Mouse (Mus musculus): ENCODE data around the gene Ccdc40.
"Not testable (repeated sequence)": the region's sequence is repeated elsewhere in the genome, so short reads cannot be mapped to it uniquely, and the experiment has no call there.

Ccdc40 gene

GRCm38 (mm10) chr11:119287207-119287992 is 59.0 kb downstream of the Ccdc40 start:
- DNase-seq, result no peak

DNA sequence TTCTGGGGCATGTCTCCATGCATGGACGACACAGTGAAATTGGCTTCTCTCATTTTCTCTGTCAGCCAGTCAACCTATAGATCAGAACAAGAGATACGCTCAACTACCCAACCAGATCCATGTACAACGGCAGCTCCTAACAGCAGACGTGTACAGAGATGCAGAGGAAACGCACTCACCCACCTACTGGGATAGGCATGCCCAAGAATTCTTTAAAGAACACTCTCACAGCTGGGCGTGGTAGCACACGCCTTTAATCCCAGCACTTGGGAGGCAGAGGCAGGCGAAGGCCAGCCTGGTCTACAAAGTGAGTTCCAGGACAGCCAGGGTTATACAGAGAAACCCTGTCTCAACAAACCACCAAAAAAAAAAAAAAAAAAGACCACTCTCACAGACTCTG is 64.5 kb downstream of the Ccdc40 start:
- DNase-seq, result not testable (repeated sequence)

GRCm38 (mm10) chr11:119297996-119298395 is 69.6 kb downstream of the Ccdc40 start:
- no peak for DNase-seq

- no peak for DNase-seq
Observed at GRCm38 (mm10) chr11:119298917-119299316, 70.5 kb downstream of the Ccdc40 start.

- peak; percentile 96 for DNase-seq
Observed at GRCm38 (mm10) chr11:119299391-119300245, 71.2 kb downstream of the Ccdc40 start, which contains the start of gene Eif4a3. Gene Eif4a3, minus strand, starts transcription at chr11:119300089.

- no peak for DNase-seq
Observed at GRCm38 (mm10) chr11:119300246-119300935, 72.0 kb downstream of the Ccdc40 start.

- no peak for DNase-seq
Observed at GRCm38 (mm10) chr11:119300986-119301385, 72.6 kb downstream of the Ccdc40 start.

DNA sequence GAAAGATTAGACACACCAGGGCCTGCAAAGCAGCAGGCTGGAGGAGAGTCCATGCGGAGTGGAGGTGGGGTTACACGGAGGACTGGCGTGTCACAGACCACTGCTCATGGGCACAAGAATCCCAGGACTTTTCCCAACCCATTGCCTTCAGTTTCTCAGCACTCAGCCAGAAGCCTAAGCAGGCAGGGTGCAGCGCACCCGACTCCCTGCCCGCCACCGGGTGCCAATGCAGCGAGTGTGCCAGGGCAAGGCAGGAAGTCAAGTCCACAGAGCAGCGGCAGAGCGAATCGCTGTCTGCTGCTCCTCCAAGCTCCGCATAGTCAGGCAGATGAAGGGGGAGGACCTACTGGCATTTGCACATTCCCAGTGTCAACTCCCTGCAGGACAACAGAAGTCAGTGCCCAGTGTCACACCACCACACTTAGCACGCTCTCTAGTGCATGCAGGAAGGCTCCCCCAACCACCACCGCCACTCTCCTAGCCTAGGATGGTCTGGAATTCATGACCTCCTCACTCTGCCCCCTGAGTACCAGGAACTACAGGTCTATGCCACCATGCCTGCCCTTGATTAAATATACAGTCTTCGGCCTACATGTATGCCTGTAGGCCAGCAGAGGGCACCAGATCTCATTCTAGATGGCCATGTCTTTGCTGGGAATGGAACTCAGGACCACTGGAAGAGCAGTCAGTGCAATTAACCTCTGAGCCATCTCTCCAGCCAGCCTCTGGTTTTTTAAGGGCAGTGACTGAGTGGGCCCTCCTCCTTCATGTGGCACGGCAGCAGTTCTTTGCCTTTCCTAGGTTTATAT is 76.7 kb downstream of the Ccdc40 start:
- DNase-seq, result no peak

DNA sequence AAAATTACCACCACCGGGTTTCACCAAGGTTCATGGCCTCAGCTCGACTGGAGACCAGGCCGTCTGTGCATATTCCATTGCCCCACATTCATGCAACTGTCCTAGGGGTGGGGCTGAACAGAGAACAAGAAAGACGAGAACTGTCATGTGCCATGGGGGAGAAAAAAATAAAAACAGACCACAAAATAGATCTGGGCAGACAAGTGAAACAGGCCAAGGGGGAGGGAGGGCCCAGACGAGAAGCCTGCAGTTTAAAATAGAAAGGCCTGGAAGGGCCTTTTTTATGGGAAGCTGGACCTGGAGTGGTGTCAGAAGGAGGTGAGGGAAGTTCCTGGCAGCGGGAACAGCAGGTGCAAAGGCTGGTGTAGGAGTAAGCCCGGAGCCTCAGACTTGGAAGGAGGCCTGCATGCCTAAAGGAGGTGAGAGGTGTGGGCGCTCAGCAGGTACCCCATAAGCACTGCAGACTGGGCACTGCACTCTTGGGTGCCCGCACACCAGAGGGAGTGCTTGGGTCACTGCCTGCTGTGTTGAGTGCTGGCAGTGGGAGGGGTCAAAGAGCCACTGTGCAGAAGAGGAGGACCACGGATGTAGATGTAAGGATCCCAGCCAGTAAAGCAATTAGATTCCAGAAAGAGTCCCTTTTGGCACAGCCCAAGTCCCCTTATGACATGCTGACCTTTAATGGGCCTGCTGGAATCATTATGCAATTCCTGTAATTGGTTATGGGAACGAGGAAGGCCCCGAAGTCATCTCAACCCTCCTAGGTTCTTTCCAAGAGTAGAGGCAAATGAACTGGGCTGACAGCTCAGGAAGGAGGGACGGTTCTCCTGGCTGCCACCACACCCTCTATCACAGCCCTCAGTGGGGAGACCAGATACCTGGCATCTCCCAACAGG is 78.6 kb downstream of the Ccdc40 start:
- no peak for DNase-seq

DNA sequence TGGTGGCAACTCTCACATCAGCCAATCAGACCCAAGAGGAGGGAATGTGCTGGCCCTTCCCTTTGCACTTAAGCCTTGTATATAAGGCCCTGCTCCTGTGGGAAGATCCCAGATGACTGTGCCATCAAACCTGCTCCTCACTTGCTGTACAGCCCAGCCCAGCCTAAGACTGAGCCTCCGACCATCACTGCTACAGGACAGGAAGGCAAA is 79.2 kb downstream of the Ccdc40 start, which contains the start of gene Card14:
Card14 (plus strand) TSS at position 111 of the 210 bp plus-strand sequence.
- DNase-seq, result no peak

GRCm38 (mm10) chr11:119307916-119308315 is 79.5 kb downstream of the Ccdc40 start:
- DNase-seq, result no peak

GRCm38 (mm10) chr11:119310621-119311020 is 82.2 kb downstream of the Ccdc40 start:
- DNase-seq, result no peak

- DNase-seq, result no peak
Observed at GRCm38 (mm10) chr11:119314252-119314936, 86.0 kb downstream of the Ccdc40 start.
